Mouse (Mus musculus): ENCODE measurements at regions not wholly inside any gene's neighbourhood (a gene's known extent, or its start where the extent isn't known, plus 50 kb on each side); places are given as distances from the start of the nearest gene placed in this dataset.

GRCm38 (mm10) chr1:41551271-41551670 lies 745.9 kb downstream of the Tmem182 start:
- Histone ChIP-seq H3K27ac (ENCODE audit: insufficient read depth, low read length) (no peak overlapping the region), H3K4me1 (ENCODE audit: control insufficient read depth, insufficient read depth, low read length) (no peaks in the 10 kb centered on the region), H3K4me3 (replicated peaks; ENCODE audit: insufficient read depth, low read depth, low read length) (no peak overlapping the region), H3K27me3 (ENCODE audit: control insufficient read depth, insufficient read depth, low read length) (no peaks in the 10 kb centered on the region)
- WGBS, result 65% methylated on average over 1 of the region's 1 CpGs
- DNase-seq, result no peak
- TF ChIP-seq CTCF (IDR thresholded peaks at IDR 0.05; ENCODE audit: borderline replicate concordance, insufficient read depth, low read depth, low read length) (no peak), POLR2A (IDR thresholded peaks at IDR 0.05; ENCODE audit: borderline replicate concordance, insufficient read depth, low read length) (no peak)

- peak in 1 of 2 experiments; percentile 6 for DNase-seq
- H3K4me1 ChIP-seq (ENCODE audit: control insufficient read depth, insufficient read depth, low read length), result no peaks in the 10 kb centered on the region
- H3K27ac ChIP-seq (ENCODE audit: insufficient read depth, low read length), result no peak overlapping the region
- H3K27me3 ChIP-seq (ENCODE audit: control insufficient read depth, insufficient read depth, low read length), result no peaks in the 10 kb centered on the region
- no peak for TF ChIP-seq POLR2A (IDR thresholded peaks at IDR 0.05; ENCODE audit: borderline replicate concordance, insufficient read depth, low read length)
- TF ChIP-seq CTCF (IDR thresholded peaks at IDR 0.05; ENCODE audit: borderline replicate concordance, insufficient read depth, low read depth, low read length), result no peak
- 23% methylated on average over 2 of the region's 2 CpGs for WGBS
- H3K4me3 ChIP-seq (replicated peaks; ENCODE audit: insufficient read depth, low read depth, low read length), result no peak overlapping the region
Observed at GRCm38 (mm10) chr1:41555607-41556006, 750.2 kb downstream of the Tmem182 start.

- no peak for TF ChIP-seq POLR2A (IDR thresholded peaks at IDR 0.05; ENCODE audit: borderline replicate concordance, insufficient read depth, low read length)
- no peak for TF ChIP-seq CTCF (IDR thresholded peaks at IDR 0.05; ENCODE audit: borderline replicate concordance, insufficient read depth, low read depth, low read length)
- Histone ChIP-seq H3K27ac (ENCODE audit: insufficient read depth, low read length) (no peak overlapping the region), H3K4me1 (ENCODE audit: control insufficient read depth, insufficient read depth, low read length) (no peaks in the 10 kb centered on the region), H3K27me3 (ENCODE audit: control insufficient read depth, insufficient read depth, low read length) (no peaks in the 10 kb centered on the region), H3K4me3 (replicated peaks; ENCODE audit: insufficient read depth, low read depth, low read length) (peak overlapping the region; percentile 5)
- 16% methylated on average over 17 of the region's 17 CpGs for WGBS
- peak; percentile 16 to 31 for DNase-seq
Observed at GRCm38 (mm10) chr1:41559101-41559665, 753.8 kb downstream of the Tmem182 start.

GRCm38 (mm10) chr1:41559991-41560390 lies 754.6 kb downstream of the Tmem182 start:
- H3K27ac ChIP-seq (ENCODE audit: insufficient read depth, low read length), result no peak overlapping the region
- no peaks in the 10 kb centered on the region for H3K4me1 ChIP-seq (ENCODE audit: control insufficient read depth, insufficient read depth, low read length)
- TF ChIP-seq CTCF (IDR thresholded peaks at IDR 0.05; ENCODE audit: borderline replicate concordance, insufficient read depth, low read depth, low read length) (no peak), POLR2A (IDR thresholded peaks at IDR 0.05; ENCODE audit: borderline replicate concordance, insufficient read depth, low read length) (no peak)
- peak; percentile 10 to 33 for DNase-seq
- H3K4me3 ChIP-seq (replicated peaks; ENCODE audit: insufficient read depth, low read depth, low read length), result no peak overlapping the region
- H3K27me3 ChIP-seq (ENCODE audit: control insufficient read depth, insufficient read depth, low read length), result no peaks in the 10 kb centered on the region
- 9% methylated on average over 3 of the region's 3 CpGs for WGBS

GRCm38 (mm10) chr1:41603471-41603870 lies 798.1 kb downstream of the Tmem182 start:
- H3K27me3 ChIP-seq (ENCODE audit: control insufficient read depth, insufficient read depth, low read length), result no peaks in the 10 kb centered on the region
- H3K27ac ChIP-seq (ENCODE audit: insufficient read depth, low read length), result no peak overlapping the region
- H3K4me1 ChIP-seq (ENCODE audit: control insufficient read depth, insufficient read depth, low read length), result no peaks in the 10 kb centered on the region
- DNase-seq, result no peak
- no peak for TF ChIP-seq CTCF (IDR thresholded peaks at IDR 0.05; ENCODE audit: borderline replicate concordance, insufficient read depth, low read depth, low read length)
- no peak for TF ChIP-seq POLR2A (IDR thresholded peaks at IDR 0.05; ENCODE audit: borderline replicate concordance, insufficient read depth, low read length)
- 73% methylated on average over 5 of the region's 5 CpGs for WGBS
- H3K4me3 ChIP-seq (replicated peaks; ENCODE audit: insufficient read depth, low read depth, low read length), result no peak overlapping the region

GRCm38 (mm10) chr1:41604996-41605747 lies 799.8 kb downstream of the Tmem182 start:
- H3K27ac ChIP-seq (ENCODE audit: insufficient read depth, low read length), result no peak overlapping the region

GRCm38 (mm10) chr1:41605748-41606131 lies 800.3 kb downstream of the Tmem182 start:
- no peak for TF ChIP-seq CTCF (IDR thresholded peaks at IDR 0.05; ENCODE audit: borderline replicate concordance, insufficient read depth, low read depth, low read length)
- TF ChIP-seq POLR2A (IDR thresholded peaks at IDR 0.05; ENCODE audit: borderline replicate concordance, insufficient read depth, low read length), result no peak
- no peaks in the 10 kb centered on the region for H3K27me3 ChIP-seq (ENCODE audit: control insufficient read depth, insufficient read depth, low read length)
- H3K4me1 ChIP-seq (ENCODE audit: control insufficient read depth, insufficient read depth, low read length), result no peaks in the 10 kb centered on the region
- no peak for DNase-seq
- H3K27ac ChIP-seq (ENCODE audit: insufficient read depth, low read length), result no peak overlapping the region
- no peak overlapping the region for H3K4me3 ChIP-seq (replicated peaks; ENCODE audit: insufficient read depth, low read depth, low read length)
- WGBS, result 24% methylated on average over 3 of the region's 3 CpGs

More at GRCm38 (mm10) chr1:41604996-41605747, 799.8 kb downstream of the Tmem182 start:
- no peaks in the 10 kb centered on the region for H3K27me3 ChIP-seq (ENCODE audit: control insufficient read depth, insufficient read depth, low read length)
- no peak for DNase-seq
- no peak overlapping the region for H3K4me3 ChIP-seq (replicated peaks; ENCODE audit: insufficient read depth, low read depth, low read length)
- 58% methylated on average over 14 of the region's 14 CpGs for WGBS
- TF ChIP-seq POLR2A (IDR thresholded peaks at IDR 0.05; ENCODE audit: borderline replicate concordance, insufficient read depth, low read length), result no peak
- no peak for TF ChIP-seq CTCF (IDR thresholded peaks at IDR 0.05; ENCODE audit: borderline replicate concordance, insufficient read depth, low read depth, low read length)
- H3K4me1 ChIP-seq (ENCODE audit: control insufficient read depth, insufficient read depth, low read length), result no peaks in the 10 kb centered on the region

GRCm38 (mm10) chr1:41610783-41611182 lies 805.4 kb downstream of the Tmem182 start:
- Histone ChIP-seq H3K27me3 (ENCODE audit: control insufficient read depth, insufficient read depth, low read length) (no peaks in the 10 kb centered on the region), H3K4me1 (ENCODE audit: control insufficient read depth, insufficient read depth, low read length) (no peaks in the 10 kb centered on the region), H3K27ac (ENCODE audit: insufficient read depth, low read length) (no peak overlapping the region), H3K4me3 (replicated peaks; ENCODE audit: insufficient read depth, low read depth, low read length) (no peak overlapping the region)
- no peak for DNase-seq
- 45% methylated on average over 8 of the region's 8 CpGs for WGBS
- no peak for TF ChIP-seq CTCF (IDR thresholded peaks at IDR 0.05; ENCODE audit: borderline replicate concordance, insufficient read depth, low read depth, low read length)
- TF ChIP-seq POLR2A (IDR thresholded peaks at IDR 0.05; ENCODE audit: borderline replicate concordance, insufficient read depth, low read length), result no peak

Data from cerebellum, adult 2 months (tissue).